Mouse (Mus musculus) adrenal gland (tissue): ENCODE measurements around the gene Arl15.

Experiments
- intact Hi-C: fragments of 180-260 bp; cut with DNase I; formaldehyde crosslinking; loops from one replicate; pipeline ENCODE4 v1.15.1; 2025

Gene Arl15

DNA sequence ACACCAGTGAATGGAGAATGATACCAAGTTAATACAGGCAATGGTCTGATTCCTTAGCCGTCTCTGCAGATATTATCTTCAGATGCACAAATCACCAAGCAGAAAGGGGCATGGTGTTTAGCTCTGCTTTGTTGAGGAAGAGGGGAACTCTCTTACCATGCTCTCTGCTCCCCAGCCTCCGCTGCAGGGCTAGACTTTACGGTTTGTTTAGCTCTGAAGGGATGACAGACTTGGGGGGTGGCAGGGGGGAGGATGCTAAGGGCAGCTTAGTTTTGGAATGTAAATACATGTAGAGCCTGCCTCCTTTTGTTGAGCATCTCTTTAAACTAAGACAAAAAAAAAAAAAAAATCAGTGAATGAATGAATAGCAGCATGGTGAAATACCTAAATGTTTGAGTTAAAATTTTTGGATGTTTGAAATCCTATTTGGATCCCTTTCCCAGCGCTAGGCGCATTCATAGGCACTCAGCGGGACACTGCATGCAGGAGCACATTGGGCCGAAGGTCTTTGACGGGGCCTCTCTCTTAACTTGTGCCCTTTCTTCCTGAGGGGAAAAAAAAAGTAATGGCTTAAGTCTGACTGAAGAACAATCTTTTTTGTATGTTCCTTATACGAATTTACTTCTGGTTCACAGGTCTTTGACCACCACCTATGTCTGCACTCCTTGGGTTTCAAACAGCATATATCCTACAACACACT is 257.0 kb downstream of the Arl15 start:
- intact Hi-C loops: no loop called here

DNA sequence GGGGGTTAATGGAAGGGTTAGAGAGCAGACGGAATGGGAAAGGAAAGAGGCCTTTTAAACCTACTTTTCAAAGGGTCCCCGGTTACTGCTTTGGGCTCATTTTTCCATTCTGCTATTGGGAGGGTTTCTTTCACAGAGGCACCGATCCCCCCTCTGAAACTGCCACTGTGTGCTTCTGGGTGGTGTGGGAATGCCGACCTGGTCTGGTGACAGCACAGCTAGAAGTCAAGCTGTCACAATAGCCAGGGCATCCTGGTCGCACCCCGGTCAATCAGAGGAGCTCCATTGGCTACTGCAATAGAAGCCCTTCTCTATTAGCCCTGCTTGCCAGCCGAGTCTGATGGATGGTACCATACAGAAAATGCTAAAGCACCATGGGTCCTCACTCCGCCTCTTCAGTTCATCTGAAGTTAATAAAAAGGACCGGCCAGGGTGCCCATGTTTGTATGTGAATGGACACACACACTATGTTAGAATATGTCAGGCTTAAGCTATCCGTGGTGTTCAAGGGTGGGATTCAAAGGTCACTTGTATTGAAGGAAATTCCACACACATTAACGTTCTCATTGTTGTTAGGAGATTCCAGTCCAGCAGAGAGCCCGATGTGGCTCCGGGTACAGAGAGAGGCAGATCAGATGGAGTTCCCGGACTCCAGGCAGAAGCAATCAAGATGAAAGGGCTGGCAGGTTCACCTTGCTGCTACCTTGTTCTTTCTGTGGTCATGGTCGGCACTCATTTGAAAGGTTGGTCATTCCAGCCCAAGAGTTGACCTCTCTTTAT is 258.3 kb downstream of the Arl15 start:
- intact Hi-C loops: no loop called here

DNA sequence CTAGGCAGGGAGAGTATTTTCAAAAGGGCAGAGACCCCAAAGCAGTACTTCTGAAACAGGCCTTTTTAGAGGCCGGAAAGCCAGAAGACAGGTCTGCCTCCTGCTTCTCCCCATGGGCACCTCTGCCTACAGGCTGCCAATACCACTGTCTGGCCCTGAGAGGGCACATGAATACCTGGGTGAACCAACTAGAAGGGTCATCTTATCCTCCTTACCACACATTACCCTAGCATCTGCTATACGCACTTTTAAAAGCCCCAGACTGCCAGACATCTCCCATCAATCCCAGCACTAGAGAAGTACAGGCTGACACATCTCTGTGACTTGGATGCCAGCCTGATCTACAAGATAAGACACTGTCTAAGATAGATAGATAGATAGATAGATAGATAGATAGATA is 259.0 kb downstream of the Arl15 start:
- intact Hi-C loops: no loop called here

DNA sequence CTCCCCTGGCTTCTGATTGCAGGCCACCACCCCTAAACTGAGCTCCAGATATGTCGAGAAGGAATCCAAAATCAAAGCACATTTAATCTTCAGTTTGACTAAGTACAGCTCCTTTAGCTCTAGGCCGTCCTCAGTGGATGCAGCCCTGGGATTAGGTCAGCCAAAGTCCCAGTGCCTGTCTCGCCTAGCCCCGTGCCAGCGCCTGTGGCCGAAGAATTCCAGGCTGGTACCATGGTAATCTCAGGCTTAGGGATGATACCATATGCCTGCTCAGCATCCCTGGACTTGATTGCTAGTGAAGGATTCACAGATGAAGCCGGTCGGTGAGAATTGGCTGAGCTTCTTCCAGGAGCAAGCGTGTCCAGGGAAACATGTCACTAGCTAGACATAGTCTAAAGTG is 261.4 kb downstream of the Arl15 start:
- intact Hi-C loops: no loop called here

DNA sequence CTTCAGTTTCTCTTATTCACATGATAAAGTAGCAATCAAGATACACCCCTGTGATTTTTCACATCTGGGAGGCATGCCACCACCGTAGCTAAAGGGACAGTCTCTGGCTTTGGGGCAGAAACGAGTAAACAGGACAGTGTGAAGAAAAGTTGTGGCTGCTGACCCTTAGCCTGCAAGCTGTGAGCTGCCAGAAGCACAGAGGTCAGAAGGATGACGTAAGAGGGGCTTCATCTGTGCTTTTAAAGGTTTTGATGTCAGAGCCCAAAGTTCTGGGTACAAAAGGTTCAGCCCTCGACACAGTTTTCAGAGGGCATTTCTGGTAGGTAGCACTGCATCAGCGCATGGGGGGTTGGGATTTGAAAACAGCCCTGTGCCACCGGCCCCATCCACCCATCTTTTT is 266.0 kb downstream of the Arl15 start:
- intact Hi-C loops: no loop called here

DNA sequence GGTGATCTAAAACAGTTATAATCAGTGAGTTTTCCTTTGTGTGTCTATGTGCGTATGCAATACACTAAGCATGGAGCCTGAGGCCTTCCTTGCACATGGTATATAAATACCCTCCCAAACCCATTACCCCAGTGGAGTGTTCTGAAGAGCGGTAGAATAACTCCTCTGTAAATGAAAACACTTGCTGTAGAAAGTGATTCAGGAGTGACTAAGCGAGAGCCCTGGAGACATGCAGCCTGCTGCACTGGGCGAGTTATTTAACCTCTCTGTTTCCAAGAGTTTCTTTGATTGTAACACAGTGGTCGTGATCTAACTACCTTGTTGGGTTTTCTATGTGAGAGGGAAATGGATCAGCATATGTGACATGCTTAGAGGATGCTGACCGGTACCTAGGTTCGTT is 266.9 kb downstream of the Arl15 start:
- intact Hi-C loops: no loop called here

DNA sequence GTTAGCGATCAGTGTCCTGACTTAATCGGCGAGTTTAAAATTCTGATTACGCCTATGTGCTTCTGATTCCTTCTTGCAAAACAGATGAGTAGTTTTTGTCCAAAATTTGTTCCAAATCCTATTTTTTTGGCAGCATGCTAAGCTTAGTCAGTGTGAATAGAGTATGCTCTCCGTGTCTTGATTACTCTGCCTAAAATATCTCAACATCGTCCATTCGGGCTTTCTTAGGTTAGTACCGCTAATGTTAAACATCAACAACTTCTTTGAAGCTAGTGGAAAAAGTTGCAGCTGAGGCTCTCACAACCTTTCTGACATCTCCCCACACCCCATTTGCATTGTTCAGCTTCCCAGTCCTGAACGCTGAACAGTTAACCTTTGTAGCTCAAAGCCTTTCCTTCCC is 269.8 kb downstream of the Arl15 start:
- intact Hi-C loops: no loop called here

DNA sequence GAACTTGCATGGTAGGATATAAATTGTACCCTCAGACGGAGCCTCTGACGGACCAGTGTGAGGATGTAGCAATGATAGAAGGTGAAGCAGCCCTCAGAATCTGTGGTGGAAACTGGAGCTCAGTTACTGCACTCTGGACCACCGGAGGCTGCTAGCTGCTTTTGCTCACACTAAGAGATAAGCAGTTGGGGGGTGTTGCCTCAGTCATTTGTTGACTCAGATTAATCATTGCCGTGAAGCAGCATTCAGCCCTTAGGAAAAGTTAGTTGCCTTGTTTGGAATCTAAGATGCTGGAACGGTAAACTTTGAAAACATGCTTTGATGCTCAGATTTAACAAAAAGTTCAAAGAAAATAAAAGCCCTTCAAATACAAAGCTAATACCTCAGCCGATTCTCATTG is 270.7 kb downstream of the Arl15 start:
- intact Hi-C loops: no loop called here

DNA sequence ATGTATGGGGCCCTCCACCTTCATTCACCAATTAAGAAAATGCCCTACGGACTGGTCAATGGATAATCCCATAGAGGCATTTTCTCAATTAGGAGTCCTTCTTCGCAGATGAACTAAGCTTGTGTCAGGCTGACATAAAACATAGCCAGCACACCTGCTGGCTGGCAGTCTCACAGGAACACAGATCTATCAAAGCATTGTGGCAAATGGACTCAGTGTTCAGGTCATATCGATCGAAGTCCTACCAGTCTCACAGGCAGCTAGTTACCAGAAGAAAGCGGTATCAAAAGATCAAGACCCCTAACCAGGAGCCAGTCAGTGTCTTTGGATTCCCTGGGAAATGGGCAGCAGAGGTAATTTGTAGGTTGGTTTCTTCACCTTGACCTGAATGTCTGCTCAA is 274.1 kb downstream of the Arl15 start:
- intact Hi-C loops: no loop called here

DNA sequence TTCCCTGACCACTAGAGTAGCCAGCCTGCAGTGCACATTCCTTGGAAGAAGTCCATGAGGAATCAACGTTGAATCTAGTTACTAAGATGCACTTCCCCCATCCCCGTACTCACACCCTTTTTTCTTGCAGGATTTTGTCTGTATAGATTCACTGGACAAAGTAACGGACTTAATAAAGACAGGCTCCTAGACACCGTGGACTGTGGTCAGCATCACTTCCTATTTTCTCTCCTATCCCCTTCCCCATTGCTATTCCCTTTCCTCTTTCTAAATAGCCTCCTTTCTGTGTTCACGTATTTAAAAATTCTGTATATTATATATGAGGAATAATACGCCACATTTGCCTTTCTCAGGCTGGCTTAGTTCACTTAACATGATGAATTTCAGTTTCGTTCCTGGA is 277.1 kb downstream of the Arl15 start:
- intact Hi-C loops: no loop called here

DNA sequence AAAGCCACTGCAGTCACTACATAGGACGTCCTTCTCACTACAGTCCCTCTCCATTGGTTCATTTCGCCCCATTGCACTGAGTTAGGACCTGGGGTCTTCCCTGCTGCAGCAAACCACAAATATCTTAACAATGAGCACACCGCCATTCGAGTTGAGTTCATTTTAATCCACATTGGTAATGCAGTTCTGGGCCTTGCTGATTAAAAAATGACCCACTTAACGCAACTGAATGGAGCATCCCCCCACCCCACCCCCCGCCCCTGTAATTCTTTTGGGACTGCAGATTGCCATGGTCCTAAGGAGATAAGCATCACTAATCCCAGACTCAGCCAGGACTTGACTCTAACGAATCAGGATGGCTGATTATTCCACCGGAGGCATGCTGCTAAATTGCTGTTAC is 280.2 kb downstream of the Arl15 start:
- intact Hi-C loops: no loop called here

DNA sequence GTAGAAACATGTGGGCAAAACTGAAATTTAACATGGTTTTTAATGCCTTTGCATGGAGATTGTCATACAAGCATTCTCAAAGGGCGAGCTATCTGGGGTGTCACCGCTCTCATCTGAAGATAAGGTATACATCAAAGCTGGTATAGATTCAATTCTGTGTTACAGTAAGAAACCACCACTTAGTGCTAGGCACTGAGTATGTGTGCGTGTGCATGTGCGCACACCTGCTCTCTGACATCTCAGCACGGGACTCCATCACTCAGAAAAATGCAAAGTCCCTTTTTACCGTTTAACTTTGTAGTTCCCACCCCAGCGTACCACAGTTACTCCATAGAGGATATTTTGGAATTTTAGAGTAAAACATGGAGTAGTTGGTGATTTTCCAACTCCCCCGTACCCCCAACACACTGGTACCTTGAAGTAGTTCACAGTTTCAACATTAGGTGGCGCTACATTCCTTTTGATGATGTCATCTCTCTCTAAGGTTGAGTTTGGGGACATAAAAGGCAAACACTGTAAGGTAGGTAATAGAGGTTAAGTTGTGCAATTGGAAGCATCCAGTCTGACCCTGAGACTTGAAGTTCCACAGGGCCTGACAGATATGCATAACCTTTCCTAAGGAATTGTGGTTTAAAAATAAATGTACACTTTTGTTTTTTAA is 281.5 kb downstream of the Arl15 start:
- intact Hi-C loops: loop anchor here (5.0 kb wide), 1 partner anchor 381 kb away; the partner anchor contains the start of gene Fst

DNA sequence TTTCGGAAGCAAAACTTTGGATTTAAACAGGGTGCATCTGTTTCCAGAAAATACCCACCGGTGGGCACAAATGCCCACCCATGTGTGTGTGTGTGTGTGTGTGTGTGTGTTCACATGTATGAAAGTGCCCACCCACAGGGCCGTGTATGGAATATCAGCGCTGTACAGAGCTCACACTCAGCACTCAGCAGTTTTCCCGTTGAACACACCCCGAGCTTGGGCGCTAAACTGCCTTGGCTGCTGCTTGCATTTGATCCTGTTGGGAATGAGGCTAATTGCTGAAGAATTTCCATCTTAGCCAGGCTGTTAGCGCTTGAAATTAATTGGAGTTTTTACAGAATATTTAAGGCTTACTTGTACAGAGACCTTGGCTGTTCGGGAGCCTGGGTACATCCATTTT is 282.9 kb downstream of the Arl15 start:
- intact Hi-C loops: loop anchor here (5.0 kb wide), 1 partner anchor 380 kb away; the partner anchor contains the start of gene Fst

DNA sequence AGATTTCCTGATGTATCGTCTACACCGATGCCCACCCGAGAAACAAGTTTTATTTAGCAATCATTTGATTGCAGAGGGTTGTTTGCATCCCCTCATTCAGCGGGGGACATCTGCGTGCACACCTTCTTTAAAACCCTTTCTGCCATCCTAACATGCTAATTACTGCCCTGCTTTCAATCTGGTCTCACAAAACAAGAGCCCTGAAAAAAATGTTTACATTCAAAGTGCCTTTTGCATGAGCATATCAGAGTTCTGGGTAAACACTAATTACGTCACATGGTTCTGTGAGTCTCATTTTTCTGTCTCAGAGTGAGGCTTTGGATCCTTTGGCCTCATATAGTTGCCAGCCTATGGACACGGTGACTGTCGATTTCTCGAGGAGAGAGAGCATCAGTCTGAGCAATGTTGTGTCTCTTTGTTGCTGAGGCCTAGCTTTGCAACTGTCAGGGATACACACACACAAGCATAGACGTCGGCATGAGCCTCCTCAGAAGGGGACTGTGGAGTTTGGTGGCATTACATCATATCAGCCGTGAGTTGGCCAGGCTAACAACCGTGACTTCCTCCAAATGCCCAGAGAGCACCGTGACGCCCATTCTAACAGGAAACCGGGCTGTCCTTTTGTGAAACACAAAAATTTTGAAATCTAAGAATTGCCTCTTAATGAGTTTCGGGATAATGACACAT is 283.4 kb downstream of the Arl15 start:
- intact Hi-C loops: loop anchor here (5.0 kb wide), 1 partner anchor 380 kb away; the partner anchor contains the start of gene Fst

DNA sequence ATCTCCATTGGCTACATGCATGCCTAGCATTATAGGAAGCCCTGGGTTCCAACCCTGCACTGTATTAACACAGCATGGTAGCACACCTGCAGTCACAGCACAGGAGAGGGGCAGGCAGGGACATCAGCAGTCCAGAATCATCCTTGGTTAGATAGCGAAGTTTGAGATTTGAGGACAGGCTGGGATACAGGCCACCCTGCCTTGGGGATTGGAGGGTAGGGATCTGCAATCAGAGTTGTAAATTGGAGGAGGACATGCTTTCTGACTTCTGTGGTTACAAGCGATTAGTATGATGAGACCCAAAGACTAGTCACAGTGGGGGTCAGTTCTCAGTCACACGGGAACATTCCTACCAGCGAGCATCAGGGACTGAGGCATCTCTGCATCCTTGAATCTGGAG is 284.5 kb downstream of the Arl15 start:
- intact Hi-C loops: loop anchor here (5.0 kb wide), 1 partner anchor 378 kb away; the partner anchor contains the start of gene Fst

DNA sequence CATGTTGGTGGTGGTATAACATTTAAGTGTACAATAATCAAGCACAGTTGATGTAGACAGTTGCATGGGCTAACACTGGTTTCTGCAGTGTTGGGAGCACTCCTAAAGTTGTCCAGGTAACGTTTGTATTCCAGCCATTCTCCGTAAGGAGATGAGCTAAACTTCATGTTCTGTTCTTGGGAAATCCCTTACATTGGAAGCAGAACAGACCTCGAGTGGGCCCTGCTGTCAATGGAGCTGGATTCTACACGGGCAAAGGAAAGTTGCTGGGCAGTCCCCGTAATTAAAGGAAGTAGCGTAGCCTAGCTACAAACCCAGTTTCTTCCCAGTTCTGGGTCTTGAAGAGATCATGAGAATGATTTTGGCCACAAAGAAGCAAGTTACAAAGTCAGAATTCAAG is 285.4 kb downstream of the Arl15 start:
- intact Hi-C loops: loop anchor here (5.0 kb wide), 1 partner anchor 378 kb away; the partner anchor contains the start of gene Fst

DNA sequence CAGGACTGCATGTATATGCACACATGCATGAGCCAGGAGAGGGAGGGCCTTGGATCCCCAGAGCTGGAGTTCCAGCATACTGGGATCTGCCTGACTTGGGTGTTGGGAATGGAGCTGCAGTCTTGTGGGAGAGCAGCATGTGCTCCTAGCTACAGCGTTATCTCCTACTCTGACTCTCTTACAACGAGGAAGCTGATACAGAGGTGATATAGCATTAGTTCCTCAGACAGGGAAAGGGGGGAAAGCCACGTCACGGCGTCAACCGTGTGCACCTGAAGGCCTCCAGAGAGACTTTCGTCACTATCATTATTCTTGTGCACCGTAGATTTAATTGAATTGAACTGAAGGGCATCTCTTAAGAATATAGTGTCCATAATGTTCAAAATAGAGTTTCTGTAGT is 286.2 kb downstream of the Arl15 start:
- intact Hi-C loops: no loop called here

DNA sequence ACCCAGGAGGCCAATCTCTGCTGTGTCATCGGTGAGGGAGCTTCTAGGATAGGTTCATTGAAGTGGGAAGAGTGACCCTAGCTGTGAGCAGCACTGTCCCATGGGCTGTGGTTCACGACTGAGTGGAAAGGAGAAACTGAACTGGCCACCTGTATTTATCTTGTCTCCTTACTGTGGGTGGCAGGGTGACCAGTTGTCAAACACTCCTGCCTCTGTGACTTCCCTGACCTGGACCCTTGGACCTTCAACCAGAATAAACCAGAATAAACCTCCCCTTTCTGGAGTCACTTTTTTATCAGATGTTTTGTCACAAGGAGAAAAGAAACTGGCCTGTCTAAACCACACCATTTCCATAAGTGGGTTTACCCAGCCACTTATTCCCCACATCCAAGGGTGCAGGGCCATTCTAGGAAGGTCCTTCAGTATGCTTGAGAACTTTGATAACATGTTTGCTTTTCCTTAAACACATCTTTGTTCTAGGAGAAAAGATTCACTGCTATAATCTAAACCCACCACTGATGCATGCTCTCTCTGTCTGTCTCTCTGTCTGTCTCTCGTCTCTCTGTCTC is 289.3 kb downstream of the Arl15 start:
- intact Hi-C loops: no loop called here

DNA sequence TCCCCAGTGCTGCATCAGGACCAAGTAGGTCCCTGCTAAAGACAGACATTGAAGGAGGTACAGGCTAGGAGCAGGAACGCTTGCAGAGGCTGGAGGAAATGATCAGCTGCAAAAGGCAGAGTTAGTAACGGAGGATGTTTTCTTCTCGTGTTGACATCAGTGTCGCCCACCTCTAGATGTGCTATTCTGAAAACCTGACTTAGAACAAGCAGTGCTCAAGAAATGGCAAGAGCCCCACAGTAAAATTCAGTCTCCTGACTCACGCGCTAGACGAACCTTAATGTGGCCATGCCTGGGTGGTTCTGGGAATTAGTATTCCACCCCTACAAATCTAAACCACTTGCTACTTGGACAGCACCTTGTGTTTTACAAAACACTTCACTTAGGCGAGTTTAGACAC is 291.1 kb downstream of the Arl15 start:
- intact Hi-C loops: no loop called here

DNA sequence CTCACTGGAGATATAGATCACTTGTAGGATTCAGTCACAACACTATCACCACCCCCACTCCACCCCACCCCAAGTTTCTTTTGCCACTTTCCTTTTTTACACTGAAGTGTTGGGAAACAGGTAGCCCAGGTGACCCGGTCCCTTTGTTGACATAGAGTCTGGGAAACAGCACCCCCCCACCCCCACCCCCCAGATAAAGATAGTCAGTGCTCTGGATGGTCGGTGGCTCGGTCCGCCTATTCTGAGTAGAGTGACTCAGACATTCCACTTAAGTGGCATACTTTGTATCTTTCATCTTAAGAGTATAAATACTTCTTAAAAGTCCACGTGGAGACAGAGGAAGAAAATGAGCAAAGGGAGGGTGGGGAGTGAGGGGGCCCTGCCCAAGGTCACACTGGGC is 292.0 kb downstream of the Arl15 start:
- intact Hi-C loops: no loop called here

DNA sequence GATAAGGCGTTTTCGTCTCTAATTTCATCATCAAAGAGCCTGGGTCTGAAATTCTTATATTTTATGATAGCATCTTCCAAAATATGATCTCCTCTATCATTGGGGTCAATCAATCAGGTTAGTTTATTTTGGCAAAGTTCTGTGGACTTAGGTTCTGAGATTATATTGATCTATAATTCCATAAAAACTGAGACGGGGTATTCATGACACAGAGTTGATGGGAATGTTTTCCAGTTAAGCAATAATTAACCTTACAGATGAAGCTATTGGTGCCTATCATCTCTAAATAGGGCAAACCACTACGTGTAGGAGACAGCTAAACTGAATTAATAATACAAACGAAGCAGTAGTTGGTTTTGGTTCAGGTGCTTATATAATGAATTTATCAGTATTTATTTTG is 292.5 kb downstream of the Arl15 start:
- intact Hi-C loops: no loop called here
